Mouse (Mus musculus): ENCODE measurements around the gene Pde4dip. TPM values are rescaled to one million over a fixed set of nuclear protein-coding genes. Genes with fewer than 3 reads are reported as not detected.

Pde4dip gene
- total RNA-seq (2021) (1,000 to 10,000 TPM; 1,629 to 1,897 TPM), polyA plus RNA-seq (2012; rRNA removed) (1,061 and 1,297 TPM in 2 replicates)
- long read RNA-seq, full-length matches to known transcripts = 5 of 386 reads
- long read RNA-seq, partial matches to known transcripts = 197 of 386 reads
- long read RNA-seq, other reads (novel, unspliced or antisense) = 184 of 386 reads

GRCm38 (mm10) chr3:97888168-97888901, at the start of gene Pde4dip:
Gene Pde4dip (minus strand): TSS chr3:97888707.
- WGBS = 2% methylated on average over 44 of the region's 44 CpGs
- Histone ChIP-seq H3K4me3 (no peak within 1 kb of the TSS), H3K9ac (ENCODE audit: low read depth, low read length) (no peak within 1 kb of the TSS), H3K36me3 (ENCODE audit: control insufficient read depth, insufficient read depth, low read length) (no peaks in the 10 kb centered on the region), H3K27ac (no peak within 1 kb of the TSS), H3K79me2 (replicated peaks; ENCODE audit: control insufficient read depth, insufficient read depth, low read length) (no peaks in the 10 kb centered on the region), H3K4me1 (ENCODE audit: control insufficient read depth, insufficient read depth, low read length) (no peaks in the 10 kb centered on the region; the same call in 1 of the 2 replicates), H3K27me3 (ENCODE audit: control insufficient read depth, insufficient read depth, low read length) (peaks cover 11% of the 10 kb centered on the region)
- TF ChIP-seq POLR2A (IDR thresholded peaks at IDR 0.05; ENCODE audit: insufficient read depth, low read depth, low read length) = no peak
- TF ChIP-seq EP300 (IDR thresholded peaks at IDR 0.05; ENCODE audit: insufficient read depth, low read depth, low read length) = no peak
- TF ChIP-seq CTCF (IDR thresholded peaks at IDR 0.05) = no peak
- peak; percentile 34 to 39 for DNase-seq
- intact Hi-C loops (cut with DNase I) = no loop called here

- no peaks in the 10 kb centered on the region for H3K27me3 ChIP-seq (ENCODE audit: control insufficient read depth, insufficient read depth, low read length)
- H3K79me2 ChIP-seq (replicated peaks; ENCODE audit: control insufficient read depth, insufficient read depth, low read length) = no peaks in the 10 kb centered on the region
- intact Hi-C loops (cut with DNase I) = no loop called here
- no peak overlapping the region for H3K9ac ChIP-seq (ENCODE audit: low read depth, low read length)
- WGBS = 73% methylated on average over 6 of the region's 6 CpGs
- H3K36me3 ChIP-seq (ENCODE audit: control insufficient read depth, insufficient read depth, low read length) = no peaks in the 10 kb centered on the region
- no peak for DNase-seq
- no peaks in the 10 kb centered on the region; the same call in 1 of the 2 replicates for H3K4me1 ChIP-seq (ENCODE audit: control insufficient read depth, insufficient read depth, low read length)
- no peak overlapping the region for H3K27ac ChIP-seq
- no peak overlapping the region for H3K4me3 ChIP-seq
- TF ChIP-seq CTCF (IDR thresholded peaks at IDR 0.05) = no peak
- no peak for TF ChIP-seq EP300 (IDR thresholded peaks at IDR 0.05; ENCODE audit: insufficient read depth, low read depth, low read length)
- no peak for TF ChIP-seq POLR2A (IDR thresholded peaks at IDR 0.05; ENCODE audit: insufficient read depth, low read depth, low read length)
These were observed 49.4 kb upstream of the Pde4dip start for GRCm38 (mm10) chr3:97937945-97938266.

GRCm38 (mm10) chr3:97937068-97937944, 48.8 kb upstream of the Pde4dip start:
- 54% methylated on average over 17 of the region's 17 CpGs for WGBS
- TF ChIP-seq CTCF (IDR thresholded peaks at IDR 0.05) (no peak), POLR2A (IDR thresholded peaks at IDR 0.05; ENCODE audit: insufficient read depth, low read depth, low read length) (no peak), EP300 (IDR thresholded peaks at IDR 0.05; ENCODE audit: insufficient read depth, low read depth, low read length) (no peak)
- intact Hi-C loops (cut with DNase I) = no loop called here
- Histone ChIP-seq H3K36me3 (ENCODE audit: control insufficient read depth, insufficient read depth, low read length) (no peaks in the 10 kb centered on the region), H3K79me2 (replicated peaks; ENCODE audit: control insufficient read depth, insufficient read depth, low read length) (no peaks in the 10 kb centered on the region), H3K4me1 (ENCODE audit: control insufficient read depth, insufficient read depth, low read length) (no peaks in the 10 kb centered on the region; the same call in 1 of the 2 replicates), H3K27me3 (ENCODE audit: control insufficient read depth, insufficient read depth, low read length) (no peaks in the 10 kb centered on the region), H3K27ac (no peak overlapping the region), H3K9ac (ENCODE audit: low read depth, low read length) (no peak overlapping the region), H3K4me3 (no peak overlapping the region)
- DNase-seq = no peak

DNA sequence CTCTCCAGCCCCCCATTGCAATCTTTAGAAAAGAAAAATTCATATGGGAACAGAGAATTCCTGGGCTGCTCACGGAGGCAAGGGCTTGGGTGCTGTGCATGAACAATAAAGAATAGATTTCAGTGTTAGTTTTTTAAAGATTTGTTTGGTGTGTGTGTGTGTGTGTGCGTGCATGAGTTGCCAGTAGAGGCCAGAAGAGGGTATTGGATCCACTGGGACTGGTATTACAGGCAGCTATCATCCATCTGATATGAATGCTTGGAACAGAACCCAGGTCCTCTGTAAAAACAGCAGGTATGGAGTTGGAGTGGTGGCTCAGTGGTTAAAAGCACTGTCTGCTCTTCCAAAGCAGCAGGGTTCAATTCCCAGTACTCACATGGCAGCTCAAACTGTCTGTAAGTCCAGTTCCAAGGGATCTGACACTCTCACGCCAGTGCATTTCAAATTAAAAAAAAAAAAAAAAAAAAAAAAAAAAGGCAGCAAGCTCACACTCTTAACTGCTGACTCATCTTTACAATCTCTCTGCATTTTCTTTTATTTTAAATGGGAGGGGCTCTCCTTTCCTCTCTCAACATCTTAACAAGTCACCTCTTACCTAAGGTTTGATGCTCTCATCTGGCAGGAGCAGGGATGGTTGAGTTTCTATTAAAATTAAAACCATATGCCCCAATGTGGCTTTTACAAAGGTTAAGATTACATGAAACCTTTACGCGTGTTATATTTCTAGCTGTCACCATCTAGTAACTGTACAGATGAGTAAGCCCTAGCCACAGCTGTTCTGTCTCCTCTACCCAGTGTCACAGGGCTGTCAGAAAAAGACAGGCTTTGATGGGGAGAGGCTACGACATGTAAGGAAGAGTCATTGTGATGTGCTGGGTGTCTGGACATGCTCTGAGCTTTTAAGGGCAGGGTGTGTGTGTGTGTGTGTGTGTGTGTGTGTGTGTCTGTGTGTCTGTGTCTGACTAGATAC, 46.1 kb upstream of the Pde4dip start:
- Histone ChIP-seq H3K4me1 (ENCODE audit: control insufficient read depth, insufficient read depth, low read length) (peaks cover 2% of the 10 kb centered on the region; the same call in 1 of the 2 replicates), H3K9ac (ENCODE audit: low read depth, low read length) (no peak overlapping the region), H3K79me2 (replicated peaks; ENCODE audit: control insufficient read depth, insufficient read depth, low read length) (no peaks in the 10 kb centered on the region), H3K36me3 (ENCODE audit: control insufficient read depth, insufficient read depth, low read length) (no peaks in the 10 kb centered on the region), H3K27ac (no peak overlapping the region), H3K27me3 (ENCODE audit: control insufficient read depth, insufficient read depth, low read length) (peaks cover 4% of the 10 kb centered on the region; the same call in 1 of the 2 replicates), H3K4me3 (no peak overlapping the region)
- DNase-seq = no peak
- 90% methylated on average over 6 of the region's 6 CpGs for WGBS
- intact Hi-C loops (cut with DNase I) = loop anchor here (5.0 kb wide), 1 partner anchor 78 kb away; the partner anchor contains the start of gene Notch2
- TF ChIP-seq EP300 (IDR thresholded peaks at IDR 0.05; ENCODE audit: insufficient read depth, low read depth, low read length) (no peak), POLR2A (IDR thresholded peaks at IDR 0.05; ENCODE audit: insufficient read depth, low read depth, low read length) (no peak), CTCF (IDR thresholded peaks at IDR 0.05) (no peak)

- H3K4me1 ChIP-seq (ENCODE audit: control insufficient read depth, insufficient read depth, low read length) = peaks cover 2% of the 10 kb centered on the region; the same call in 1 of the 2 replicates
- no peaks in the 10 kb centered on the region for H3K79me2 ChIP-seq (replicated peaks; ENCODE audit: control insufficient read depth, insufficient read depth, low read length)
- TF ChIP-seq EP300 (IDR thresholded peaks at IDR 0.05; ENCODE audit: insufficient read depth, low read depth, low read length) (no peak), POLR2A (IDR thresholded peaks at IDR 0.05; ENCODE audit: insufficient read depth, low read depth, low read length) (no peak), CTCF (IDR thresholded peaks at IDR 0.05) (no peak)
- no peak overlapping the region for H3K4me3 ChIP-seq
- WGBS = 77% methylated on average over 5 of the region's 5 CpGs
- peaks cover 4% of the 10 kb centered on the region; the same call in 1 of the 2 replicates for H3K27me3 ChIP-seq (ENCODE audit: control insufficient read depth, insufficient read depth, low read length)
- H3K36me3 ChIP-seq (ENCODE audit: control insufficient read depth, insufficient read depth, low read length) = no peaks in the 10 kb centered on the region
- intact Hi-C loops (cut with DNase I) = loop anchor here (5.0 kb wide), 1 partner anchor 78 kb away; the partner anchor contains the start of gene Notch2
- H3K9ac ChIP-seq (ENCODE audit: low read depth, low read length) = no peak overlapping the region
- no peak for DNase-seq
- no peak overlapping the region for H3K27ac ChIP-seq
These were observed 45.3 kb upstream of the Pde4dip start for GRCm38 (mm10) chr3:97933811-97934210.
